Mouse (Mus musculus): ENCODE data around the gene Atxn1.

The Atxn1 gene

DNA sequence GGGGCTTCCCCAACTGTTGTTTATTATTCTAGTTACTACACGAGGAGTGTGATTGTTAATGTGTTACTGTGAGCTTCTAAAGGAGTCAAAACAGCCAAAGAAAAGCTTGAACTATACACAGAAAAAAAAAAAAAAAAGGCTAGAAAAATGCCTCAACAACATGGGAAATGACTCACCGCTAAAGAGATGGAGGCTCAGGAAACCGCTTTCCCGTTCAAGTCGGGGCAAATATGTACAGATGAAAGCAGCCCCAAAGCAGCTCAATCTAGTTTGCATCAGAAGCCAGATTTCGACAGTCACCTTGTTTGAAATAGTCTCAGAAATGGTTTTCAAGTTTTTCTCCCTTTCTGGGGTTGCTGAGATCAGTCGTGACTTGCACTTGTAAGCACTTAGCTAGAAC, 40.3 kb downstream of the Atxn1 start:
- no peaks in the 10 kb centered on the region for H3K36me3 ChIP-seq (ENCODE audit: control insufficient read depth, insufficient read depth, low read length, poor library complexity, severe bottlenecking)
- H3K27me3 ChIP-seq (ENCODE audit: control insufficient read depth, insufficient read depth, low read length, poor library complexity, severe bottlenecking): no peaks in the 10 kb centered on the region
- no peak for DNase-seq (ENCODE audit: low read depth, low spot score)

DNA sequence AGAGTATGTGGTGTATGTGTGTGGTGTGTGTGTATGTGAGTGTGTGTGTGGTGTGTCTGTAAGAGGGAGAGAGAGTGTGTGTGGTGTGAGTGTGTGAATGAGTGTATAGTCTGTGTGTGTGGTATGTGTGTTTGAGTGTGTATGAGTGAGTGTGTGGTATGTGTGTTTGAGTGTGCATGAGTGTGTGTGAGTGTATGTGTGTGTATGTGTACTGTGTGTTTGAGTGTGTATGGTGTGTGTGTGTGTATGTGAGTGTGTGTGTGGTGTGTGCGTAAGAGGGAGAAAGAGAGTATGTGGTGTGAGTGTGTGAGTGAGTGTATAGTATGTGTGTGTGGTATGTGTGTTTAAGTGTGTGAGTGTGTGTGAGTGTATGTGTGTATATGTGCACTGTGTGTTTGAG, 41.7 kb downstream of the Atxn1 start:
- no peaks in the 10 kb centered on the region for H3K36me3 ChIP-seq (ENCODE audit: control insufficient read depth, insufficient read depth, low read length, poor library complexity, severe bottlenecking)
- DNase-seq (ENCODE audit: low read depth, low spot score): no peak
- no peaks in the 10 kb centered on the region for H3K27me3 ChIP-seq (ENCODE audit: control insufficient read depth, insufficient read depth, low read length, poor library complexity, severe bottlenecking)

DNA sequence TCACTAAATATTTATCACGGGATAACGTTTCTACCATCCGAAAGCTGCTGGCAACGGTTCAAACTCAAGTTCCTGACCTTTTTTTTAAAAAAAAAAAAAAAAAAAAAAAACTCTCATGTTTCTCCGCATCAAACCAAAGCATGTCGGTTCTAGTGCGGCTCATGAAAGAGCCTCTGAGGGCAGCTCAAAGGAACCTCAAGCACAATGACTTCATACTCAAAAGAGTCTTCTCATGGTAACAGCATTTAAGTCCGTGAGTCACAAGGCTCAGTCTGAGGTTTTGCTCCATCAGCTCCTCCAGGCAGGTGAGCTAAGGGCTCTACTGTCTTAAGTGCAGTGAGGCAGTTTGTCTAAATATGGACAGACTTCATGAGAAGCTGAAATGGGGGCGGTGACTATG, 42.3 kb downstream of the Atxn1 start:
- Histone ChIP-seq H3K27me3 (ENCODE audit: control insufficient read depth, insufficient read depth, low read length, poor library complexity, severe bottlenecking) (no peaks in the 10 kb centered on the region), H3K36me3 (ENCODE audit: control insufficient read depth, insufficient read depth, low read length, poor library complexity, severe bottlenecking) (no peaks in the 10 kb centered on the region)
- DNase-seq (ENCODE audit: low read depth, low spot score): peak; percentile 58

DNA sequence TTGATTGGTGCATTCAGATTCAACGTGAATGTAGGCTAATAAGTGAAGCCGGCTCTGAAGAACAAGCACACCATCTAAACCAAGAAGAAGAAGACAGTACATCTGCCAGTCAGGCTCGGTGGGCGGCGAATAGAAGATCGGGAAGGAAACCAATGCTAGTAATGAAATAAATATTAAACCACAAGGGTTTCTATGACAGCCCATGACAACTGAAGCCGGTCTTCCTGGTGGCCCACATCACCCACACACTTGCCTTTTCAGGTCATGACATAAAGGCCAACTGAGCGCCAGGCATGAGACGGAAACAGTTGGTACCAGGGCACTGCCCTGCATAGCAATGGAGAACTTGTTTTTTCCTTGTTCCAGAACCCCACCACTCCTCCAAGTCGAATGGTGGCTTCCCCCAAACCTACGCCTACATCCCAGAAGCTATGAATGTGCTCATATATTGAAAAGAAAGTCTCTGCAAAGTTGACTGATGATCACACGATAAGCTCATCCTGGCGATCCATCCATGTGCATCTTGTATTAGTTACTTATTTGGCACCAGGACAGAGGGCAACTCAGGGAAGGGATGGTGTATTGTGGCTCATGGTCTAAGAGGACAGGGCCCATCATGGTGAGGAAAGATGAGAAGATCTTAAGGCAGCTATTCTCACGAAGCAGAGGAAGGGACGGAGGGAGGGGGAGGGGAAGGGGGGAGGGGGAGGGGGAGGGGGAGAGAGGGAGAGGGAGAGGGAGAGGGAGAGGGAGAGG, 45.7 kb downstream of the Atxn1 start:
- Histone ChIP-seq H3K27me3 (ENCODE audit: control insufficient read depth, insufficient read depth, low read length, poor library complexity, severe bottlenecking) (no peaks in the 10 kb centered on the region), H3K36me3 (ENCODE audit: control insufficient read depth, insufficient read depth, low read length, poor library complexity, severe bottlenecking) (no peaks in the 10 kb centered on the region)
- DNase-seq (ENCODE audit: low read depth, low spot score): no peak

DNA sequence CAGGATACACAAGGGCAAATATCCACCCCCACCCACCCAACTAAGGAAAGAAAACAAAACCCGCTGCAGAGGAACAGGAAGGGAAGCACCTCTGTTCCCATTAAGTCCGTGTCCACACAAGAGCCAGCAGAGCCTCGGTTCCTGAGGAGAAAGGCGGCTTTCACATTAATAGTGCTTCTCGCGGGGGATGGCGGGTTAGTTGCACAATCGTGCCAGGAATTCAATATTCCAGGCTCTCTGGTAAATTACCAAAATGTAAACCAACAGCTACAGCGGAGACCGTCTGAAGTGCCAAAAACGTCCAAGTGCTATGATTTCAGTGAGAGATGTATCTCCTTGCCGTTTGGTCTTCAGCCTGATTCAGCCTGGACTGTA, 46.8 kb downstream of the Atxn1 start:
- no peak for DNase-seq (ENCODE audit: low read depth, low spot score)
- Histone ChIP-seq H3K36me3 (ENCODE audit: control insufficient read depth, insufficient read depth, low read length, poor library complexity, severe bottlenecking) (no peaks in the 10 kb centered on the region), H3K27me3 (ENCODE audit: control insufficient read depth, insufficient read depth, low read length, poor library complexity, severe bottlenecking) (no peaks in the 10 kb centered on the region)

DNA sequence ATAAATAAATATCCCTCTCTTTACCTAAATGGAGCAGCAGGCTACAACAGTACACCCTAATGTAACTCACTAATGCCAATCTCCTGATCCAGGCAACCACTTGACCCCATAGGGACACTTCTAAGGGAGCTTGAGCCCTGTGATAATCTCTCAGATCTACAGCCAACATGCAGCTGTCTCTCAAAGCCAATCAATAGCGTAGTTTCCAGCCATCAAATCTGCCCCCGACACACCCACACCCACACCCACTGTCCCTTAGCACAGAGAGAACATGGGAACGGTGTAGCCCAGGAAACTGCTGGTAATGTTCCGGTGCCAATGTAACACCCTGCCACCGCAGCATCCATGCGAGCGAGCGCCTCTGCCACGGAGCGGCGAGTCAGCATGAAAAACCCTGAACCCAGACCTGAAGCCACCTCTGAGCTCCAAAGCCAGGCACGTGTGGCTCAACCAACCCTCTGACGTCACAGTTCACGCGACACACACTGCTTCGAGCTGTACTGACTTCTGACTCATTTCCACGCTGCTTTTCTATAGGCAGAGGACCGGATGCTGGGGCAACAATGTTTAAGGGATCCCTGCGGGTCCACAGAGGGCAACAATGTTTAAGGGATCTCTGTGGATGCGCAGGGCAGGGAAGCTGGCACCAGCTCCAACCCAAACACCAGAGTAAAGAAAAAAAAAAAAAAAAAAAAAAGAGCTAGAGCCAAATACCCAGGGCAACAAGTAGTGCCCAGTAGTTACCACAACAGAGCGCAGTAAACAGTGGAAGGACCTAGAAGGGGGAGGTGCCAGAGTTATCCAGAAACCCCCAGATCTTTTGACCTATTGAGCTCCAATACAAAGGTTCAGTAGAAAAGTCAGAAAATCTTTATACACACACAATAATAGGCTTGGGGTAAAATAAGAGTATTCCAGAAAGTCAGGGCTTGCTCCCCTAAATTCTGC, 47.5 kb downstream of the Atxn1 start:
- no peak for DNase-seq (ENCODE audit: low read depth, low spot score)
- H3K27me3 ChIP-seq (ENCODE audit: control insufficient read depth, insufficient read depth, low read length, poor library complexity, severe bottlenecking): no peaks in the 10 kb centered on the region
- no peaks in the 10 kb centered on the region for H3K36me3 ChIP-seq (ENCODE audit: control insufficient read depth, insufficient read depth, low read length, poor library complexity, severe bottlenecking)

DNA sequence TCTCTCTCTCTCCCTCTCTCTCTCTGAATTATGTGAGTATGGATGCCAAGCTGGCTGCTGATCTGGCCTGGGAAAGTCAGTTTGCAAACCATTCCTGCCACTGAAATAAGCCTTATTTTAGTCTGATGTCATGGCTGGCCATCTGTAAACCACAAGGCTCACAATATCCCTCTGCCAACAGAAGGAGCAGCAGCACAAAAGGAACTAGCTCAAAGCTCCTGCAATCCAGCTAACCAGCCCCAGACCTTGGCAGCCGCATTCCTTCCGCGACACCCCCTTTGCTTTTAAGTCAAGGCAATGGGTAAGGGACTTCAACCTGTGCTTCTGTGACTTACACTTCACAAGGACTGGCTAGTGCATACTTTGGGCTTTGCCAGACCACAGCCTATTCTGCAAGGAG, 48.9 kb downstream of the Atxn1 start:
- Histone ChIP-seq H3K36me3 (ENCODE audit: control insufficient read depth, insufficient read depth, low read length, poor library complexity, severe bottlenecking) (no peaks in the 10 kb centered on the region), H3K27me3 (ENCODE audit: control insufficient read depth, insufficient read depth, low read length, poor library complexity, severe bottlenecking) (no peaks in the 10 kb centered on the region)
- DNase-seq (ENCODE audit: low read depth, low spot score): no peak

DNA sequence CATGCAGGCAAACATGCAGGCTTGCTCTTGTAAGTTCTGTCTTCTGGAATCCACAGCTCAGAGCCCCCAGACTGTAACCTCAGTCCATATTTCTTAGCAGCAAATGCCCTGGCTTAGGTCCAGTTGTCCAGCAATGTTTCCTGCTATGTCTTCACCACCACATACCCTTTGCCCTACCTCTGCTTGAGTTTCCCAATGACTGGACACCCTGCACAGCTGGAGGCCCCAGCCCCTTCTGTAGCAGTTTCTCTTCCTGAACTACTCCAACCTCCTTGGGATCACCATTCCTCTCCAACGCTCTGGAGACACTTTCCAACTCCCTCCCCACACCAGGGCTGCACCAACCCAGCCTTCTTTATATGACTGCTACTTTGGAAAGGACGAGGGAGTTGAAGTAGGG, 49.8 kb downstream of the Atxn1 start:
- DNase-seq (ENCODE audit: low read depth, low spot score): no peak
- Histone ChIP-seq H3K36me3 (ENCODE audit: control insufficient read depth, insufficient read depth, low read length, poor library complexity, severe bottlenecking) (no peaks in the 10 kb centered on the region), H3K27me3 (ENCODE audit: control insufficient read depth, insufficient read depth, low read length, poor library complexity, severe bottlenecking) (no peaks in the 10 kb centered on the region)

DNA sequence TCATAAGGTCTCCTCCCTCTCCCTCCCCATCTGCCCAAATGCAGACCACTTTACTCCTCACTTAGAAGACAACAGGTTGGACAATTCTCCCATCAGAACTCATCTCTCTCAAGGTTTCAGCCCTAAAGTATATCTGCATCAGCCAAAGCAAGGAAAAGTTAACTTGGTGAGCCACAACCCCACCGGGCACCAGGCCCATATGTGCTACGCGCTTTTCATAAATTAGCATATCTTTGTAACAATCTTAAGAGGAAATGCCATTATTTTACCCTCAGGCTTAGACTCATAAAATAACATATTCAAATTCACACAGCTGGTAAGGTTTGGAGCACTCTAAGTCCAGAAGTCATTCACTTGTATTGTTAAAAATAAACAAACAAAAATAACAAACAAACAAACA, 50.7 kb downstream of the Atxn1 start:
- H3K36me3 ChIP-seq (ENCODE audit: control insufficient read depth, insufficient read depth, low read length, poor library complexity, severe bottlenecking): no peaks in the 10 kb centered on the region
- DNase-seq (ENCODE audit: low read depth, low spot score): no peak
- H3K27me3 ChIP-seq (ENCODE audit: control insufficient read depth, insufficient read depth, low read length, poor library complexity, severe bottlenecking): no peaks in the 10 kb centered on the region

DNA sequence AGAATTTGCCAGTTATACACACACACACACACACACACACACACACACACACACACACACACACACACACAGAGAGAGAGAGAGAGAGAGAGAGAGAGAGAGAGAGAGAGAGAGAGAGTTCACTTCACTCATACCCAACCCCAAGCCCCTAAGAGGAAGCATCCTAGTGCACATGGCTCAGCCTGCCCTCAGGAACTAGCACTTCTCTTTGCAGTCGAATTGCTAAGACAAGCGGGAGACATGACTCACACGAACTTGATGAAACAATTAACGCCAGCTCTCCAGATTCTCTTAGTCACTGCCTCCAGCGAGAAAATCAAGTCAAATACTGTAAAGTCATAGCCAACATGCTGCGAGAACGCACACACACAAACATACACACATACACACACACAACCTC, 53.0 kb downstream of the Atxn1 start:
- no peak for DNase-seq (ENCODE audit: low read depth, low spot score)
- Histone ChIP-seq H3K27me3 (ENCODE audit: control insufficient read depth, insufficient read depth, low read length, poor library complexity, severe bottlenecking) (no peaks in the 10 kb centered on the region), H3K36me3 (ENCODE audit: control insufficient read depth, insufficient read depth, low read length, poor library complexity, severe bottlenecking) (no peaks in the 10 kb centered on the region)

DNA sequence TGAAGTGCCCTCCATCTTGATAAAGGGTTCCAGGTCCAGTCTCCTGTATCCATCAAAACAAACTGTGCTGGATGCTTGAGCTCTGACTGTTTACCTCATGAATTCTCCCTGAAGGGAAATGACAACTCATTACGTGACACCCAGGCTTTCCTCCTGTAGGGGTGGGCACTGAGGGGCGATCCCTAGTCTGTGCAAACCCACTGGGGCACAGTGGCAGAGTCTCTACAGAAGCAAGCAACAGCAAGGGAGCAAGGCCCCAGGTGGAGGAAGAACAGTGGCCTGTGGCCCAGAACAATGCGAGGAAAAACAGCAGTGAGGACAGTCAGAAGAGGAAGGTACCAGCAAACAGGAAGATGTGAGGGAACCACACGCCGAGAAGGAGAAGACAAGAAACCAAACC, 53.7 kb downstream of the Atxn1 start:
- DNase-seq (ENCODE audit: low read depth, low spot score): peak; percentile 43
- no peaks in the 10 kb centered on the region for H3K27me3 ChIP-seq (ENCODE audit: control insufficient read depth, insufficient read depth, low read length, poor library complexity, severe bottlenecking)
- H3K36me3 ChIP-seq (ENCODE audit: control insufficient read depth, insufficient read depth, low read length, poor library complexity, severe bottlenecking): no peaks in the 10 kb centered on the region

DNA sequence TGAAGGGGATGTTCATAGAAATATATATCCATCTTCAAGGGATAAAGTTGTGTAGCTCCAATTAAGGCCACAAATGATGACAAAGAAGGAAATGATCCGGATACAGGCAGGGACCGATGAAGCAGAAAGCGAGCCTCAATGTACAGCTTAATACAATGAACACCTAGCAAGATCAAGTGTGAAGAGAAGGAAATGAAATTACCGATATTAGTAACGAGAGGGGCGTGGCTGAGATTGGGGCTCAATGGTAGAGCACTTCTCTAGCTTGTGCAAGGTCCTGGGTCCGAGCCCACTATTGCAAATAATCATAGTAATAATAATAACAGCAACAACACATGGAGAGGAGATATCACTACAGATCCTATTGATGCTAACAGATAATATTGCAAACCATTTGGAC, 54.5 kb downstream of the Atxn1 start:
- peak; percentile 28 for DNase-seq (ENCODE audit: low read depth, low spot score)
- H3K27me3 ChIP-seq (ENCODE audit: control insufficient read depth, insufficient read depth, low read length, poor library complexity, severe bottlenecking): no peaks in the 10 kb centered on the region

DNA sequence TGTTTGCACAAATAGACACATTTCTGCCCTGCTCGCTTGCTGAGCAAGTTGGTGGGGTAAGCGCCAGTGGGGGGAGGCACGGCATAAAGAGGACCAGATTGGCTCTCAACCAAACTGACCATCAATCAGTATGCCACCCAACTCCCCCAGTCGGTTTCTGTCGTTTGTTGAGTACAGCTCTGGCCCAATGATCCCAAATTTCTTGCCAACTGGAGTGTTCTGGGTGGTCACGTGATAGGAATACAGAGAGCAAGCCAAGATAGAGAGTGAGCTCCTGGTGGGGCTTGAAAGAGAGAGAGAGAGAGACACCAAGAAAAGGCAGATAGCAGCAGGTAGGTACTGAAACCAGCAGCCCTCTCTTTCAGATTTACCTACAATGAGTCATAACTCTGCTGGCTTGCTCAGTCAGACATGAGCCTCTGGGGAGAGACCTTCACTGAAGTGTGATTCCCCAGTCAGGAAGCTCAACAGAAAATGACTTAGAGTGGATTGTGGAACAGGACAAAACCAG, 57.6 kb downstream of the Atxn1 start:
- no peaks in the 10 kb centered on the region for H3K27me3 ChIP-seq (ENCODE audit: control insufficient read depth, insufficient read depth, low read length, poor library complexity, severe bottlenecking)
- DNase-seq (ENCODE audit: low read depth, low spot score): peak; percentile 72
- no peaks in the 10 kb centered on the region for H3K36me3 ChIP-seq (ENCODE audit: control insufficient read depth, insufficient read depth, low read length, poor library complexity, severe bottlenecking)

More for the DNA sequence above, 54.5 kb downstream of the Atxn1 start:
- H3K36me3 ChIP-seq (ENCODE audit: control insufficient read depth, insufficient read depth, low read length, poor library complexity, severe bottlenecking): no peaks in the 10 kb centered on the region

DNA sequence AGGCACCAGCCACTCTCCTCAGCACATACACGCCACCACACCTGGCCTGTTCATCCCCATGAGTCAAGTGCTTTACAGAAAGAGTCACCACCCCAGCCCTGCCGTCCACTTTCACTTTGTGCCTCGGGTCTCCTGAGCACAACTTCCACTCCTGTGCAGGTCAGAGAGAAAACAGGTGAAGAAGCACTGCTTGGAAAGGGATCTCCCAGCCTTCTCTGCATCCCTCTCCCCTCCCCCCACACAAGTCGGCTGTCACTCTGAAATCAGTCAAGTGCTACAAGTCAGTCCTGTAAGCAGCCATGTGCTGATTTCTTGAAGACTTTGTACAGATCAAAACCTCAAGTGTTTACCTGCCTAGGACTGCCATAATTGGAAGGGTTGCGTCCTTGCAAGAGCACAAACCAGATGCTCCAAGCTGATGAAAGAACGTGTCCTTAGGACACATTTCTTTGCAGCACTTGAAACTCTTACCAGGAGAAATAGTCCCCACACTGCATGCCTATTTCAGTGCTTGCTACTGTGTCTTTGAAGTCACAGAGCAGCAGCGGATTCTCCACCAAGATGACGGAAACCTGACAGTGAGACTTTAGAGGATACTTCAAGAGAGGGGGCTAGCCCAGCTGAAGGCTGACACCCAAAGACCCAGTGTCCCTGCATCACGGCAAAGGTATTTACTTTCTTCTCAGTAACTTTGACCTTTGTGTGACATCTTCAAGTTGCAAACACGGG, 58.2 kb downstream of the Atxn1 start:
- peak; percentile 39 for DNase-seq (ENCODE audit: low read depth, low spot score)
- Histone ChIP-seq H3K36me3 (ENCODE audit: control insufficient read depth, insufficient read depth, low read length, poor library complexity, severe bottlenecking) (no peaks in the 10 kb centered on the region), H3K27me3 (ENCODE audit: control insufficient read depth, insufficient read depth, low read length, poor library complexity, severe bottlenecking) (no peaks in the 10 kb centered on the region)

DNA sequence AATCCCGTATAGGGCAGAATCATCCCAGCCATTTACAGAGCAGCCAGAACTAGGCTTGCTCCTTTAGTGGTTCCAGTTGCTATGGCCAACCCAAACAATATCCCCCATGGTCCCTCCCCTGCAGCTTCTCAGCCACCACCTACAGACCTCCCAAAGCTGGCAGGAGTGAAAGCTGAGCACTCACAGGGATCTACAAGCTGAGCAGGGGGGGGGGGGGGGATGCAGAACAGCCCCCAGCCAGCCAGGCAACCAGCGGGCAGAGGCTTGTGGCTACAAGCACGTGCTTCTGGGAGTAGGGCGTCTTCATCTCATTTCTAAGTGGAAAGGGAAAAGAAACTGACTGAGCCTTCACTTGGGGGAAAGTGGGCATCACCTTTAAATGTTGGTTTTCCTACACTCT, 59.9 kb downstream of the Atxn1 start:
- Histone ChIP-seq H3K36me3 (ENCODE audit: control insufficient read depth, insufficient read depth, low read length, poor library complexity, severe bottlenecking) (no peaks in the 10 kb centered on the region), H3K27me3 (ENCODE audit: control insufficient read depth, insufficient read depth, low read length, poor library complexity, severe bottlenecking) (no peaks in the 10 kb centered on the region)
- DNase-seq (ENCODE audit: low read depth, low spot score): no peak

All from splenic B cell, adult 2 months (primary cell).